Mouse (Mus musculus) stomach, embryonic 14.5 days (tissue): ENCODE measurements around the gene Snrnp27. TPM values are rescaled to one million over a fixed set of nuclear protein-coding genes. Genes with fewer than 3 reads are reported as not detected.

ENCODE experiments used
- ATAC-seq: fragments of 200-750 bp; cut with Nextera tagmentation; 2 replicates; pipeline ENCODE4 v1.8.0; 2017; ENCODE audit warnings: low read depth, moderate TSS enrichment; ENCODE audit not compliant: insufficient number of reproducible peaks, insufficient read depth, low FRiP score
- H3K27ac ChIP-seq: fragments of 300-500 bp; sonication (generic); 2 replicates; pipeline ENCODE4 v1.5.1; 2014; ENCODE audit warnings: mild to moderate bottlenecking, low read length, moderate library complexity, mixed read lengths
- H3K27me3 ChIP-seq: fragments of 300-500 bp; sonication (generic); 2 replicates; pipeline ENCODE4 v1.6.1; 2014; ENCODE audit warnings: low read length, control low read depth, mixed read lengths; ENCODE audit not compliant: control insufficient read depth, insufficient read depth
- H3K36me3 ChIP-seq: fragments of 300-500 bp; sonication (generic); 2 replicates; pipeline ENCODE4 v1.6.1; 2014; ENCODE audit warnings: mild to moderate bottlenecking, control low read depth, low read length, moderate library complexity, mixed read lengths; ENCODE audit not compliant: control insufficient read depth, insufficient read depth
- H3K4me1 ChIP-seq: fragments of 300-500 bp; sonication (generic); 2 replicates; pipeline ENCODE4 v1.6.1; 2014; ENCODE audit warnings: low read length, control low read depth, mixed read lengths; ENCODE audit not compliant: control insufficient read depth, insufficient read depth
- H3K4me2 ChIP-seq: fragments of 300-500 bp; sonication (generic); replicated peaks from 2 replicates; pipeline ENCODE4 v1.6.1; 2014; ENCODE audit warnings: low read depth, low read length, control low read depth
- H3K4me3 ChIP-seq: fragments of 300-500 bp; sonication (generic); 2 replicates; pipeline ENCODE4 v1.5.1; 2014; ENCODE audit warnings: low read depth, low read length, control low read depth
- H3K9ac ChIP-seq: fragments of 300-500 bp; sonication (generic); replicated peaks from 2 replicates; pipeline ENCODE4 v1.6.1; 2014; ENCODE audit warnings: low read depth, mild to moderate bottlenecking, control low read depth, low read length, moderate library complexity, mixed read lengths
- H3K9me3 ChIP-seq: fragments of 300-500 bp; sonication (generic); 2 replicates; pipeline ENCODE4 v1.6.1; 2016; ENCODE audit warnings: low read depth, low read length, control low read depth; ENCODE audit not compliant: control insufficient read depth
- WGBS: fragments of 180-500 bp; shearing (Covaris S2); extraction: QIAGEN DNeasy Blood & Tissue Kit; methylation state at CpG from one replicate; pipeline ENCODE4 v1.1.7; 2014; 5-methylcytosine and 5-hydroxymethylcytosine counted together
- polyA plus RNA-seq: library from polyadenylated mRNA; unstranded; fragments of >200 nt; fragmentation: Nextera tagmentation; extraction: Ambion mirVana; gene quantifications from 2 replicates; pipeline ENCODE4 v1.2.1, GENCODE M21; 2014

The Snrnp27 gene
- polyA plus RNA-seq, 1 experiment from 2014 or later: 121 TPM

- 12% methylated on average over 2 of the region's 2 CpGs for whole genome bisulfite sequencing
- Histone ChIP-seq H3K27ac (no peak overlapping the region), H3K36me3 (no peaks in the 10 kb centered on the region), H3K4me1 (no peaks in the 10 kb centered on the region), H3K9me3 (no peaks in the 10 kb centered on the region), H3K4me3 (no peak overlapping the region), H3K27me3 (no peaks in the 10 kb centered on the region), H3K4me2 (no peak overlapping the region), H3K9ac (no peak overlapping the region)
- no peak for ATAC-seq
Observed at GRCm38 (mm10) chr6:86638434-86638833, 45.9 kb downstream of the Snrnp27 start.

DNA sequence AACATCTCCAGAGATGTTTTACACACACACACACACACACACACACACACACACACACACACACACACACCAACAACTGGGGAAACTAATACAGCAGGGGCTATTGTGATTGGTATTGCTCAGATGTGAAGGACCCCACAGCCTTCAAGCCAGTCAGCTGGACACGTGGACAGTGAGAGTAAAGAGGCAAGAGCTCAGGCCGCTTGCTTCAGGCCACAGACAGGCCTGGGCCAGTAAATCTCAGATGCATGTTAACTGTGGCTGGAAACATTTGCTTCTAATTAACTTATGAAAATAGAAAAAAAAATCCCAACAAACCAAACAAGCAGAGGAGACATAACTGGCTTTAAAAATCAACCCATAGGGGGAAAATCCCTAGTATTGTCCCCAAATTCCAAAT lies 46.5 kb downstream of the Snrnp27 start:
- H3K4me1 ChIP-seq: no peaks in the 10 kb centered on the region
- H3K4me3 ChIP-seq: no peak overlapping the region
- H3K27me3 ChIP-seq: no peaks in the 10 kb centered on the region
- 78% methylated on average over 2 of the region's 2 CpGs for WGBS
- no peaks in the 10 kb centered on the region for H3K36me3 ChIP-seq
- no peak overlapping the region for H3K27ac ChIP-seq
- H3K9me3 ChIP-seq: no peaks in the 10 kb centered on the region
- no peak for ATAC-seq
- no peak overlapping the region for H3K4me2 ChIP-seq
- no peak overlapping the region for H3K9ac ChIP-seq

DNA sequence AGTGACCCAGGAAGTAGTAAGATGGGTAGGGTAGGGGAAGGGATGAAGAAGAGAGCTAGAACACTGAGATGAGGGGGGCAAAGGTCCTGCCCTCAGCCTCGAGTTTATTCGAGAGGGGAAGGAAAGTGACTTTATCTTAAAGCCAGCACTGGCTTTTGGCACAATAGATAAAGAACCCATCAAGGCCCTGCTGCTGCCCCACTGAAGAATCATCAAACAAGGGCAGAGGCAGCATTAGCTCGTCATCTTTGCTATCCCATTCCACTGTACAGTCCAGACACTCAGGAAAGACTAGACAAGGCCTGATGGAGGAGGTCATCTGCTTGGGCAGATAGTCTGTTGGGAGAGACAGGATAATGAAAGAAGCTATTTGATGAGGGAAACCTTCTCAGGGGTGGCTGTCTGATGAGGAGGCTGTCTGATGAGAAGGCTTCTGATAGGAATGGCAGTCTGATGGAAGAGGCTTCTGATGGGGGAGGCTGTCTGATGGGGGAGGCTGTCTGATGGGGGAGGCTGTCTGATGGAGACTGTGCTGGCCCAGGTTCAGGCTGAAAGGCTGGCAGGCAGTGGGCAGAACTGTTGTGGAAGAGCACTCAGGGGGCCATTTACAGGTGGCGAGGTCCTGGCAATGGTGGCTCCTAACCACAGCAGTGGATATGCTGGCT lies 47.0 kb downstream of the Snrnp27 start:
- Histone ChIP-seq H3K4me2 (no peak overlapping the region), H3K4me1 (no peaks in the 10 kb centered on the region), H3K4me3 (no peak overlapping the region), H3K27ac (no peak overlapping the region), H3K9me3 (no peaks in the 10 kb centered on the region), H3K9ac (no peak overlapping the region), H3K27me3 (no peaks in the 10 kb centered on the region), H3K36me3 (no peaks in the 10 kb centered on the region)
- ATAC-seq: no peak
- WGBS: 56% methylated on average over 4 of the region's 4 CpGs

GRCm38 (mm10) chr6:86636495-86636894 lies 47.8 kb downstream of the Snrnp27 start:
- no peaks in the 10 kb centered on the region for H3K27me3 ChIP-seq
- H3K9me3 ChIP-seq: no peaks in the 10 kb centered on the region
- H3K4me2 ChIP-seq: no peak overlapping the region
- no peak overlapping the region for H3K4me3 ChIP-seq
- no peak overlapping the region for H3K9ac ChIP-seq
- no peaks in the 10 kb centered on the region for H3K36me3 ChIP-seq
- WGBS: 55% methylated on average over 2 of the region's 2 CpGs
- H3K4me1 ChIP-seq: no peaks in the 10 kb centered on the region
- H3K27ac ChIP-seq: no peak overlapping the region
- peak; percentile 73; the same call in 1 of the 2 replicates for ATAC-seq

- no peaks in the 10 kb centered on the region for H3K9me3 ChIP-seq
- no peak overlapping the region for H3K9ac ChIP-seq
- 78% methylated on average over 3 of the region's 3 CpGs for WGBS
- no peaks in the 10 kb centered on the region for H3K4me1 ChIP-seq
- ATAC-seq: no peak
- H3K4me3 ChIP-seq: no peak overlapping the region
- no peak overlapping the region for H3K27ac ChIP-seq
- no peaks in the 10 kb centered on the region for H3K27me3 ChIP-seq
- H3K4me2 ChIP-seq: no peak overlapping the region
- no peaks in the 10 kb centered on the region for H3K36me3 ChIP-seq
Observed at GRCm38 (mm10) chr6:86630141-86630540, 54.2 kb downstream of the Snrnp27 start.

DNA sequence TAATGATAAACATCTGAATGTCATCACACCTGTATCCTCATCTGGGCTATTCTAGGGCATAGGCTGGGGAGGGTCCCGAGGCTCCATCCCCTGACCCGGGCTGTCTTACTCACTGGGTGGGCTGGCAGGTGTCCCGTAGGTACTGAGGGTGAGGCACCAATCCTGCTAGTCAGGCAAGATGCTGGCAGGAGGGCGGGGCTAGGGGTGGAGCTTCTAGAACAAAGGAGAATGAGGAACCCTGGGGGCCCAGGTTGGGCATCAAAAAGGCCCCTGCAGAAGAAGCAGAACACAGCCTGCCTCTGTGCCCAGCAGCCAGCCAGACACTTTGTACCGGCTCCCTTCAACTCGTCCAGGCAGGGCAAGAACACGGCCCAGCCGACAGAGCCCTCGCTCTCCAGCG lies 56.4 kb downstream of the Snrnp27 start, which contains the start of gene Asprv1:
TSS of gene Asprv1 (plus strand) at position 219 of the 400 bp plus-strand sequence.
- Histone ChIP-seq H3K27me3 (no peaks in the 10 kb centered on the region), H3K9ac (no peak within 1 kb of the TSS), H3K4me2 (no peak within 1 kb of the TSS), H3K36me3 (no peaks in the 10 kb centered on the region), H3K4me3 (no peak within 1 kb of the TSS), H3K4me1 (no peaks in the 10 kb centered on the region), H3K9me3 (no peaks in the 10 kb centered on the region), H3K27ac (no peak within 1 kb of the TSS)
- ATAC-seq: no peak
- 52% methylated on average over 10 of the region's 10 CpGs for WGBS

Other genes starting within 250 kb of the Snrnp27 start
- 26.3 and 26.8 TPM in 2 replicates for gene C87436, start 246.1 kb downstream of the Snrnp27 start, polyA plus RNA-seq
- 230 and 234 TPM in 2 replicates for gene Pcbp1, start 158.2 kb downstream of the Snrnp27 start, polyA plus RNA-seq
- gene Asprv1, start 56.4 kb downstream of the Snrnp27 start, polyA plus RNA-seq: 3.1 and 5.4 TPM in 2 replicates
- 10.8 and 10.9 TPM in 2 replicates for gene Mxd1, start 15.4 kb downstream of the Snrnp27 start, polyA plus RNA-seq
- 30.9 and 39.8 TPM in 2 replicates for gene Gmcl1, start 48.9 kb upstream of the Snrnp27 start, polyA plus RNA-seq
- 79.7 and 93.9 TPM in 2 replicates for gene Anxa4, start 109.1 kb upstream of the Snrnp27 start, polyA plus RNA-seq
- 21.3 and 28.6 TPM in 2 replicates for gene Aak1, start 165.0 kb upstream of the Snrnp27 start, polyA plus RNA-seq